Mouse (Mus musculus) E14TG2a.4 (cell line): ENCODE results near the gene Ufc1.

Experiments used
- CTCF ChIP-seq: conservative IDR thresholded peaks from 2 replicates; pipeline ENCODE4 v1.5.1; 2014; ENCODE audit warnings: low read length
- NANOG ChIP-seq: IDR thresholded peaks from 2 replicates; pipeline ENCODE4 v1.6.1; 2014; ENCODE audit warnings: borderline replicate concordance, low read length, mixed read lengths
- POU5F1 ChIP-seq: IDR thresholded peaks from 2 replicates; pipeline ENCODE4 v1.6.1; 2014; ENCODE audit warnings: low read length, borderline replicate concordance

DNA sequence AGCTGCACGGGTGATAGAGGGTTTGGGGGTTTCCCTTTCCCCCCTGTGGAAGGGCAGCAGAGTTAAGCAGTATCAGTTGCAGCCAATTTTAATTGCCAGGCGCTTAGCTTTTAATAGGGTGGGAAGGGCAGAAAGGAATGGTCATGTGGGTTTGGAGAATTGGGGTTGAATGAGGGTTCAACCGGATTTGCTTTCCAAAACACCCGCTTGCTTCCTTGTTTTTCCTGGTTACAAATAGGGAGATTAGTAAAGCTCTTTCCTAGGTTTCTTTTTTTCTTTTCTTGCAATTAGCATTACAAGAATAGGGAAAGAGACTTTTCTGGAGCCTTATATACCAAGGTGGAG, 35.4 kb upstream of the Ufc1 start:
- TF ChIP-seq CTCF (no peak), POU5F1 (no peak), NANOG (no peak)
